Mouse (Mus musculus): ENCODE data around the gene Plch2. TPM values are rescaled to one million over a fixed set of nuclear protein-coding genes. Genes with fewer than 3 reads are reported as not detected.
A peak's percentile ranks its signal among the peaks of the same experiment; 100 is the strongest.
"Not testable (repeated sequence)": the region's sequence is repeated elsewhere in the genome, so short reads cannot be mapped to it uniquely, and the experiment has no call there.

The Plch2 gene
- total RNA-seq (2021) = under 1 TPM; 0.33 to 0.35 TPM
- long read RNA-seq, experiment 1 = 0 reads
- long read RNA-seq, experiment 2, partial matches to known transcripts = 0 of 1 reads
- long read RNA-seq, experiment 2, other reads (novel, unspliced or antisense) = 1 of 1 reads

DNA sequence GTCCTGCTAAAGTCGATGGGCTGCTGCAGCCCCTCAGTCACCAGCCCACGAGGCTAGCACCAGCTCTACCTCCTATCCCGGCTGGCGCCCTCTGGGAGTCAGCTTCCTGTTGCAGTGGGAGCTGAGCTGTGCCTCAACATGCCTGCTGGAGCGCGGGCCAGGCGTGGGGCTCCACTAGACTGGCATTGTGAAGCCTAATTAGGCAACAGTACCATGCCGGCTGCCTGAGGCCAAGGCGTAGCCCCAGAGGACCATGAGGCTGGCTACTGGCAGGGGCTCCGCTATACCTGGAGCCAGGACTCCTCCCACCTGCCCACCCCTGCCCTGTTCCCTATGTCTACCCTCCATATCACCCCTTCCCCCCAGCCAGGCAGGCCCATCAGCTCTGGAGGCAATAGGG is at the start of gene Plch2:
Plch2 (minus strand) TSS at position 61 of the 400 bp plus-strand sequence.
- DNase-seq (ENCODE audit: low spot score in 2 of 2) = no peak

GRCm38 (mm10) chr4:155098572-155098971 is 42.0 kb upstream of the Plch2 start:
- no peak for DNase-seq (ENCODE audit: low spot score in 2 of 2)

- no peak for DNase-seq (ENCODE audit: low spot score in 2 of 2)
Measured at GRCm38 (mm10) chr4:155097452-155097851, 40.9 kb upstream of the Plch2 start.

- no peak for DNase-seq (ENCODE audit: low spot score in 2 of 2)
Measured at GRCm38 (mm10) chr4:155095967-155096366, 39.4 kb upstream of the Plch2 start.

- peak; percentile 75 to 85 for DNase-seq (ENCODE audit: low spot score in 2 of 2)
Measured at GRCm38 (mm10) chr4:155095238-155095900, 38.8 kb upstream of the Plch2 start.

DNA sequence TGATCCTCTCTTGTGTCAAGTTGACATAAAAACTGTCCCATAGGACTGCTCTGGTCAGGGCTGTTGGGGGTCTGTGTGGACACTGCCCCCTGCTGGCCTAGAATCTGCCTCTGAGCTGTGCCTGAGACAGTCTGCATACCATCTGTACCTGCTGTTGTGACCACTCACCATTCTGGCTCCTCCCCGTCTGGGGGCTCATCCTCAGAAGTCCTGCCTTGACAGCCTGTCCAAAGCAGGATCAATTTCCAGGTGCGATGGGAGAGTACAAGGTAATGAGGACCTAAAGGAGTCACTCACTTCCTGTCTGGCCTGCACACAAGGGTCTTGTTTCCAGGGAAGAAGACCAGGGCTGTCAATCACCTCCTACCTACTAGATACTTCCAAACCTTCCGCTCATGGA is 38.0 kb upstream of the Plch2 start:
- DNase-seq (ENCODE audit: low spot score in 2 of 2) = peak; percentile 43 to 57

GRCm38 (mm10) chr4:155093431-155094149 is 37.0 kb upstream of the Plch2 start:
- DNase-seq (ENCODE audit: low spot score in 2 of 2) = no peak

- no peak for DNase-seq (ENCODE audit: low spot score in 2 of 2)
Measured at GRCm38 (mm10) chr4:155092718-155093430, 36.3 kb upstream of the Plch2 start.

DNA sequence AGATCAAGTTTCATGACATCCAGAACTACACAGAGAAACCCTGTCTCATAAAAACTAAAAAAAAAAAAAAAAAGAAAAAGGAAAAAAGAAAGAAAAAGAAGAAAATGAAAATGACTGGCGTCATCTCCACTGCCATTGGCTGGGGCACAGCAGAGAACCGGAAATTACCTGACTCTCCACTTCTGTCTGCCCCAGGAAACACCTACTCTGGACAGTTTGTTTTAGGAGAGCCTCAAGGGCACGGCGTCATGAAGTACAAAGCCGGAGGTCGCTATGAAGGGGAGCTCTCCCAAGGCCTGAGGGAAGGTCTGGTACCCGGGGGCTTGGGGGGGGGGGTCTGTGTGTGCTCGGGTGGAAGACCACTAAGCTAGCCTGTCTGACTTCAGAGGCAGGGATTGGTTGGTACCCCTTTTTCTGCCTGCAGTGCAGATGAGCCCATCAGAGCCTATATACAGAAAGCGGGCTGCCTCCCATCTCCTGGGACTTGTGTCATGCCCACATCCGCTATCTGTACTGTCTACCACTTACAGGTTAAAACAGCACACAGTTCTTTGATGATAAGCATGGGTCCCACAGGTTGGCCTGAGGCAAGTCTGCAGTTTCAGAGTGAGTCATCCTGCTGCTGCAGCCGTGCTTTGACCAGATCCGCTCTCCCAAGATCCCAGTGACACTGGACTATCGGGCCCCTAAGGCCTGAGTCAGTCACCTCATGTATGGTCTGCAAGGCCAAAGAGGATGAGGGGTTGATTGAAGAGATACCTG is 34.3 kb upstream of the Plch2 start:
- no peak for DNase-seq (ENCODE audit: low spot score in 2 of 2)

GRCm38 (mm10) chr4:155090147-155090546 is 33.6 kb upstream of the Plch2 start:
- DNase-seq (ENCODE audit: low spot score in 2 of 2) = no peak

DNA sequence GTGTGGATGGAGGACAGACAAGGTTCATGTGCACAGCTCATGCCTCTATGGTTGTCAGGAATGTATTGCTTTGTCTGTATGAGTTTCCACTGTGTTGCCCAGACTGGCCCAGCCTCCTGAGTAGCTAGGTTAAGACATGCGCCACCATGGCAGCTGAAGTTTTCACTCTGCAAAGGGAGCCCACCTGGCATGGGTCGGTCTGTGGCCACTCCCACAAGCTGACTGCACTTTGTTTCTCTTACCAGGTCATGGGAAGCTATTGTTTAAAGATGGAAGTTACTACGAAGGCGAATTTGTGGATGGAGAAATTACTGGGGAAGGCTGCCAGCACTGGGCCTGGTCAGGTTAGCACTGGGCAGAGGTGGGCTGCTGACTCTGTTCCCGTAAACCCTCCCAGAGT is 32.7 kb upstream of the Plch2 start:
- DNase-seq (ENCODE audit: low spot score in 2 of 2) = no peak

DNA sequence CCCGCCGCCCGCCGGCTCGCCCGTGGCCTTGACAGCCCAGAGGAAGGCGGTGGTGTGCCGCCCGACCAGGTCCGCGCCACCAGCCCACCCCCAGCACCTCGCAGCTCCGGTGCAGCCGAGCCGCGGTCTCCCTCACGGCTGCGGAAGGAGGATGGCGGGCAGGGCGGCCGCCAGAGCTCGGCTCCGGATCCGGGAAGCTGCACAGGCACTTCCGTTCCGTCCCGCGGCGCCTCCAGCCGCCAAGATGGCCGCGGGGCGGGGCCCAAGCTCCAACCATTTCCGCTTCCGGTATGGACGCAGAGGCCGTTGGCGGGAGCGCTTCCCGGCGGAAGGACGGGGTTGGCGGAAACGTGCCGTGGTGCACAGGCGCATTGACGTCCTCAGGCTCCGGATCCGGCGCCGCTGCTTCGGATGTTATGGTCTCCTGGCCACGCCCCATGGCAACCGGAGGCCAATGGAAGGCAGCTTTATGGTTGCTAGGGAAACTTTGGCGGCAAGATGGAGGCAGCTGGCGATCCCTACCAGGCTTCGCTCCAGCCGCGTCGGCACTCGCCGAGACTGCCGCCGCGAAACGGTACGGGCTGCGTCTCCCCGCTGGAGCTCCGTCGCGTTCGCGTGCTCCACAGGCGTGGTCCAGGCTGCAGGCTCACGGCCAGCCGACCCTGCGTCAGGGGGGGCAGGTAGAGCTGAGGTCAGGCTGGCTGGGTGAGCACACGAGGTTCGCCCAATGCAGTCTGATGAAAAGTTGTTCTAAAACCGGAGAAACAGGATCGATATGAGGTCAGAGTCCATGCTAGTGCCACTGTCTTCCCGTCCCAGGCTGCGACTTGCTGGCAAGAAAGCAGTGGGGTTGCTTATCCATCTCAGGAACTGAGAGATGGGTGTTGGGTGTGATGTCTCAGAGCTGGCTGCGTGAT is 29.8 kb upstream of the Plch2 start, which contains the start of the genes Rer1 and Morn1:
Rer1 (minus strand) TSS at position 275 of the 917 bp plus-strand sequence.
Morn1 (plus strand) TSS at position 470 of the 917 bp plus-strand sequence.
- peak; percentile 98 for DNase-seq (ENCODE audit: low spot score in 2 of 2)

GRCm38 (mm10) chr4:155085206-155086107 is 28.9 kb upstream of the Plch2 start:
- no peak for DNase-seq (ENCODE audit: low spot score in 2 of 2)

DNA sequence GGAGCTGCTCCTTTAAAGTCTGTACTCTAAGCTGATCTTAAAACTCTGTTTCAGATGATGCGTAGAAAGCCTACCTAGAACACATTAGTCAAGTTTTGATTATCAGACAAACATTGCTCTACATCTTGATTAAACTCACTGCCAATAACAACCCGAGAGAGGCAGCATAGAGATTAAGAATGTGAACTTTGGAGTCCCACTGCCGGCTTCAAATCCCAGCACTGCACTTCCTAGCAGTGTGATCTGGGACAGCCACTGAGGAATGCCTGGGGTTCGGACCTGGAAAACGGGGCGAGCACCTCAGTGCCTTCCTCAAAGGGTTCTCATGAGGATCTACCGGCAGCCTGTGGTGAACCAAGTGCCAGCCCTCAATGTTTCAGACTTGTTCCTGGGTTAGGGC is 27.8 kb upstream of the Plch2 start:
- DNase-seq (ENCODE audit: low spot score in 2 of 2) = no peak

DNA sequence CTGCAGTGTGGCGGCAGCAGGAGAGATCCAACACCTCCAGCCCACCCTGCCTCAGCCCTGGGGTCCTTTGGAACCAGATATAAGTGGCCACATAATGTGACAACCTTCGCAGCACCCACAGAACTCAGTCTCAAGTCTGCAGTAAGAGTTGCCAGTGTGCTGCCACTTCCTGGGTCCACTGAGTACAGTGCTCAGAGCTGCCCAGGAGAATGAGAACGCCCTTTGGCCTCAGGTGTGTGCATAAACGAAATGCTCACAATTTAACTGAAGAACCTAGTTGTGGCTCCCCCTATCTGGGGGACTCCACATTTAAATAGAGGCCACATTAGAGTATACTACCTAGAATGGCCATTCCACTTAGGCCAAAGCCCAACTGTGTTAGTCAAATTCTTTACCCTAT is 27.0 kb upstream of the Plch2 start:
- no peak for DNase-seq (ENCODE audit: low spot score in 2 of 2)

- DNase-seq (ENCODE audit: low spot score in 2 of 2) = no peak
Measured at GRCm38 (mm10) chr4:155079666-155080065, 23.1 kb upstream of the Plch2 start.

- not testable (repeated sequence) for DNase-seq (ENCODE audit: low spot score in 2 of 2)
Measured at GRCm38 (mm10) chr4:155078808-155079207, 22.2 kb upstream of the Plch2 start.

DNA sequence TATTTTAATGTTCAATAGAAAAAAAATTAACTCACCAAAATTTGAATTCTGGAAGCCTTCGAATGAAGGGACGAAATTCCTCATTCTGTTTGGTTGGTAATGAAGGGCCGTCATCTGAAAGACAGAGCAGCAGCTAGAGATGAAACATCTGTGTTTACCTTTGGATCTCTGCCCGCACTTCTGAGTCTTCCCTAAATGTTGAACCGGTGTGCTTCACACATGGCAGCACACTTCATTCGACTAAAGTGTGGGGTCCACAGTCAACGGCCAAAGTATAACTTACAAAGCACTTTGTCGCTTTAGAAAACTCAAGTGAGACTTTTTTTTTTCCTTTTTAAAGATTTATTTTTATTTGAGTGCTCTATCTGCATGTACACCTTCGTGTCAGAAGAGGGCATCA is 20.1 kb upstream of the Plch2 start:
- DNase-seq (ENCODE audit: low spot score in 2 of 2) = no peak

GRCm38 (mm10) chr4:155075813-155076212 is 19.2 kb upstream of the Plch2 start:
- no peak for DNase-seq (ENCODE audit: low spot score in 2 of 2)

Data from adrenal gland, adult 18-20 months (tissue).